Mouse (Mus musculus): Measurements from ENCODE around the gene 1700049E17Rik2. TPM values are rescaled to one million over a fixed set of nuclear protein-coding genes. Genes with fewer than 3 reads are reported as not detected.
"Not testable (repeated sequence)": the region's sequence is repeated elsewhere in the genome, so short reads cannot be mapped to it uniquely, and the experiment has no call there.

Gene 1700049E17Rik2
- 1 to 10 TPM in 1 of 2 experiments, under 1 TPM in 1; 0.74 to 1.4 TPM for total RNA-seq (2021)
- long read RNA-seq, experiment 1 = 0 reads
- long read RNA-seq, experiment 2 = 0 reads

DNA sequence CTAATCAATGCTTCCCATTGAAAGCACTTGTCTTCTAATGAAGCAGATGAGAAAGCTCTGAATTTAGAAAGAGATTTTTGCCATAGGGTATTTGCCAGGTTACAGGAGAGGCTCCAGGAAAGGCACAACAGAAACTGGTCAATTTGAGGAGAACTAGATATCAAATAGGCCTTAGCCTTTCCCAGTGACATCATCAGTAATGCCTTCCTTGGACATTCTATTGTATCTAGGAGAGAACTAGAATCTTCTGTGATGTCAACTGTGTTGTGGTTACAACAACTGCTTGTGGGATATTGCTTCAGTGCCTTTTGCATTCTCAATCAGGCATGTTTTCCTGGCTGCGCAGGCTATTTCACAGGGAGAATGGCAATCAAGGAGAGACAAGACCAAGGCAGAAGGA, at the start of gene 1700049E17Rik2:
1700049E17Rik2 (plus strand) TSS at position 301 of the 400 bp plus-strand sequence.
- not testable (repeated sequence) for DNase-seq (ENCODE audit: low spot score in 2 of 2)

GRCm38 (mm10) chr14:41524695-41525094, 48.3 kb upstream of the 1700049E17Rik2 start:
- not testable (repeated sequence) for DNase-seq (ENCODE audit: low spot score in 2 of 2)

GRCm38 (mm10) chr14:41555483-41555882, 17.5 kb upstream of the 1700049E17Rik2 start, which contains the start of gene Gm7970:
Gene Gm7970 (minus strand): TSS chr14:41555583.
- DNase-seq (ENCODE audit: low spot score in 2 of 2) = not testable (repeated sequence)

GRCm38 (mm10) chr14:41586346-41586745, 13.3 kb downstream of the 1700049E17Rik2 start:
- DNase-seq (ENCODE audit: low spot score in 2 of 2) = not testable (repeated sequence)

DNA sequence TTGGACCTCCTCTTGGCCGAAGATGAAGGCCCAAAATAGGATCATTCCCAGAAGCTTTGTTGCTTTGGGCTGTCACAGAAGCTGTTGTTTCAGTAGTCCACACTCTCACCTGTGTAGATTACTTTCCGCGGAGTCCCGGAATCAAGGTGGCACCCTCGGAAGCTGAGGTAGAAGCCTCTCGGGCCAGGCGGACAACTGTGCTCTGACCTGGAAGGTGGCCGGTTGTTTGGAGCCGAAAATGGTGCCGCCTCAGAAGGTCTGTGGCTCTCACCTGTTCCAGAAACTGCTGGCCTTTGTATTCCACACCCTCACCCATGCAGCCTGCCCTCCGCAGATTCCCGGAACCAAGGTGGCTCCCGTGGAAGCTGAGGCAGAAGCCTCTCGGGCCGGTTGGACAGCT, 27.9 kb downstream of the 1700049E17Rik2 start:
- DNase-seq (ENCODE audit: low spot score in 2 of 2) = not testable (repeated sequence)

DNA sequence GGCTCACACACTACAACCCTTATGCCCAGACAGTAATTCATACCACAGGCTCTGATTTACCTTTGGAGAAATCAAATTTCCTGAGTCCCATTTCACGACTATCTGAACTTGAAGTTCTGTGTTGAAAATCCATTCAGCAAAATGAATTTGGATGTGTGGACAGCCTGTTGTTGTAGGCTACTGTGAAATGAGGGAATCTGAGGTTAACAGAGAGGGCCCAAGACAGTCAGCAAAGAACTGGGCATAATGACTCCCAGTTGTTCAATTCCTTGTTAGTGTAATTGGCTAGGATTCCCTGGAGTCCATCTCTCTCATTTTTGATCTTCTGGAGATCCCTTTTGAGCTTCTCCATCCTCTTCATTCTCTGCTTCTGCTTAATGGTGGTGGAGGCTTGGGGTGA, 37.7 kb downstream of the 1700049E17Rik2 start:
- DNase-seq (ENCODE audit: low spot score in 2 of 2) = not testable (repeated sequence)

DNA sequence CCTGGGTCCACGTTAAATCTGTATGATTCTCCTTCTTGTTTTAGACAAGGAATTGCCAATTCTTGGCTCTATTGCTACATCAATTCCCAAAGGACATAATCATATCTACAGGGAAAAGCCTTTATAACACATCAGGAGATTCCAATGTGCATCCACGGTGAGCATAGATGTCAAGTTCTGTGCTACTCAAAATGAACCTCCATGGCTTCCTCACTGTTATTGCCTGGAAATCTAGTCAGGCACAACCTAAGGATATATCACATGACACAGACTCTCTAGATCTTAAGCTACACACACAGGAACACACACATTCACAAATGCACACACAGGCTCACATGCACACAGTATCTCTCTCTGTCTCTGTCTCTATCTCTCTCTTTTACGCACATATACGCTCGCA, 49.5 kb downstream of the 1700049E17Rik2 start:
- DNase-seq (ENCODE audit: low spot score in 2 of 2) = not testable (repeated sequence)

- DNase-seq (ENCODE audit: low spot score in 2 of 2) = not testable (repeated sequence)
Measured at GRCm38 (mm10) chr14:41624512-41624911, 51.5 kb downstream of the 1700049E17Rik2 start, which contains the start of gene Gm3072. Gene Gm3072 (minus strand): TSS chr14:41624612.

DNA sequence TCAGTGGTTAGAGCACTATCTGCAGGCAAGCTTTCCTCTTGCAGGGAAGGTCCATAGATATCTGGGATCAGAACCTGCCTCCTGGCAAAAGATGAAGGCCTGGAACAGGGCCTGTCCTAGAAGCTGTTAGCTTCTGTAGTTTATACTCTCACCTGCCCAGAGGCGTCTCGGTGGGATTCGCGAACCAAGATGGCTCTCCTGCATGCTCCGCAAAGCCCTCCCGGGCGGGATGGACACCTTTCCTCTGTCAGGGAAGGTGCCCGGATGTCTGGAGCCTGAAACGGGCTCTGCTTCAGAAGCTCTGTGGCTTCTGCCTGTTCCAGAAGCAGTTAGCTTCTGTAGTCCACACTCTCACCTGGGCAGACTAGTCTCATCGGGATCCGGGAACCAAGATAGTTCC, 57.1 kb downstream of the 1700049E17Rik2 start:
- not testable (repeated sequence) for DNase-seq (ENCODE audit: low spot score in 2 of 2)

Other genes with a start within 250 kb of the 1700049E17Rik2 start
- gene Gm5798, start 224.6 kb upstream of the 1700049E17Rik2 start, total RNA-seq (2021) = not detected
- gene Gm7945, start 186.8 kb upstream of the 1700049E17Rik2 start, total RNA-seq (2021) = not detected
- gene Gm6482, start 164.9 kb upstream of the 1700049E17Rik2 start, total RNA-seq (2021) = not detected
- gene Gm7954, start 119.7 kb upstream of the 1700049E17Rik2 start, total RNA-seq (2021) = not detected
- under 1 TPM in 1 of 2 experiments, not detected in 1; 0.73 TPM for gene Gm3486, start 83.7 kb upstream of the 1700049E17Rik2 start, total RNA-seq (2021)
- gene Gm7970, start 17.6 kb upstream of the 1700049E17Rik2 start, total RNA-seq (2021) = not detected
- gene Gm3072, start 51.4 kb downstream of the 1700049E17Rik2 start, total RNA-seq (2021) = not detected
- gene Gm3676, start 73.3 kb downstream of the 1700049E17Rik2 start, total RNA-seq (2021) = not detected
- gene Gm8068, start 128.7 kb downstream of the 1700049E17Rik2 start, total RNA-seq (2021) = not detected
- gene Gm7929, start 177.4 kb downstream of the 1700049E17Rik2 start, total RNA-seq (2021) = not detected
- not detected for gene Gm47189, start 199.2 kb downstream of the 1700049E17Rik2 start, total RNA-seq (2021)